Mouse (Mus musculus) intestine, embryonic 14.5 days (tissue): ENCODE data around the gene Serp2. TPM values are rescaled to one million over a fixed set of nuclear protein-coding genes. Genes with fewer than 3 reads are reported as not detected.
"Not testable (repeated sequence)": the region's sequence is repeated elsewhere in the genome, so short reads cannot be mapped to it uniquely, and the experiment has no call there.

ENCODE experiments used
- ATAC-seq: fragments of 200-750 bp; cut with Nextera tagmentation; replicated peaks from 2 replicates; pipeline ENCODE4 v1.8.0; 2017; ENCODE audit warnings: low read depth, moderate number of reproducible peaks, moderate TSS enrichment, moderate library complexity; ENCODE audit not compliant: low FRiP score, low TSS enrichment
- DNase-seq: peaks from one replicate; pipeline ENCODE4 v3.0.0-alpha.2; 2018; ENCODE audit warnings: low spot score
- H3K27ac ChIP-seq: fragments of 300-500 bp; sonication (generic); 2 replicates; pipeline ENCODE4 v1.5.1; 2014; ENCODE audit warnings: low read depth, mild to moderate bottlenecking, control low read depth
- H3K27me3 ChIP-seq: fragments of 300-500 bp; sonication (generic); replicated peaks from 2 replicates; pipeline ENCODE4 v1.6.1; 2014; ENCODE audit warnings: low read length, control low read depth; ENCODE audit not compliant: control insufficient read depth, insufficient read depth
- H3K36me3 ChIP-seq: fragments of 300-500 bp; sonication (generic); 2 replicates; pipeline ENCODE4 v1.6.1; 2014; ENCODE audit warnings: low read length, control low read depth; ENCODE audit not compliant: control insufficient read depth, insufficient read depth
- H3K4me1 ChIP-seq: fragments of 300-500 bp; sonication (generic); replicated peaks from 2 replicates; pipeline ENCODE4 v1.6.1; 2014; ENCODE audit warnings: low read length, control low read depth, mixed read lengths; ENCODE audit not compliant: control insufficient read depth, insufficient read depth
- H3K4me2 ChIP-seq: fragments of 300-500 bp; sonication (generic); 2 replicates; pipeline ENCODE4 v1.6.1; 2014; ENCODE audit warnings: low read length
- H3K4me3 ChIP-seq: fragments of 300-500 bp; sonication (generic); 2 replicates; pipeline ENCODE4 v1.5.1; 2014; ENCODE audit warnings: low read depth, low read length, control low read depth, mixed read lengths
- H3K9ac ChIP-seq: fragments of 300-500 bp; sonication (generic); 2 replicates; pipeline ENCODE4 v1.6.1; 2014; ENCODE audit warnings: mild to moderate bottlenecking, low read length
- H3K9me3 ChIP-seq: fragments of 300-500 bp; sonication (generic); 2 replicates; pipeline ENCODE4 v1.6.1; 2016; ENCODE audit warnings: low read length, control low read depth; ENCODE audit not compliant: control insufficient read depth
- WGBS: fragments of 180-500 bp; shearing (Covaris S2); extraction: QIAGEN DNeasy Blood & Tissue Kit; methylation state at CpG from one replicate; pipeline ENCODE4 v1.1.7; 2014; 5-methylcytosine and 5-hydroxymethylcytosine counted together
- polyA plus RNA-seq: library from polyadenylated mRNA; unstranded; fragments of >200 nt; fragmentation: Nextera tagmentation; extraction: Ambion mirVana; gene quantifications from 2 replicates; pipeline ENCODE4 v1.2.1, GENCODE M21; 2014

Gene Serp2
- polyA plus RNA-seq, 1 experiment from 2014 or later = 13.6 TPM

DNA sequence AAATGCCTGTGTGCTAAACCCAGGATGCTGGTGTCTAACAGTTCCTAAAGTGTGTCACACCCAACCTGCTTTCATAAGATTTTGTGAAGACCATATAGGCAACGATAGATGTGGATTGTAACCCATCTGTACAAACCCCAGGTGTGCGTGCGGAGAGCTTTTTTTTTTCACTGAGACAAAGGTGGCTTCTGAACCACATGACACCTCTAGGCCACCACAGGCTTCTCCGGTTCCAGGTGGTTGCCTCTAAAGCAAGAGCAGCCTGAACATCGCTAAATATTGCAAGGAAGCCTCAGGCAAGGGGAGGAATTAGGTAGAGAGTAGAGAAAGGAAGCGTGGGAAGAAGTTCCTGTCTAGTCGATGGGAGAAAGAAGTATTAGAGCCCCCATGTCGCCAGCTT is 10.0 kb upstream of the Serp2 start:
- ATAC-seq (no peak), DNase-seq (no peak)
- H3K4me1 ChIP-seq = peaks cover 14% of the 10 kb centered on the region
- no peaks in the 10 kb centered on the region for H3K27me3 ChIP-seq
- no peak overlapping the region for H3K9ac ChIP-seq
- no peaks in the 10 kb centered on the region for H3K9me3 ChIP-seq
- H3K36me3 ChIP-seq = no peaks in the 10 kb centered on the region
- H3K4me3 ChIP-seq = no peak overlapping the region
- H3K4me2 ChIP-seq = no peak overlapping the region
- WGBS = 89% methylated on average over 8 of the region's 8 CpGs
- no peak overlapping the region for H3K27ac ChIP-seq

DNA sequence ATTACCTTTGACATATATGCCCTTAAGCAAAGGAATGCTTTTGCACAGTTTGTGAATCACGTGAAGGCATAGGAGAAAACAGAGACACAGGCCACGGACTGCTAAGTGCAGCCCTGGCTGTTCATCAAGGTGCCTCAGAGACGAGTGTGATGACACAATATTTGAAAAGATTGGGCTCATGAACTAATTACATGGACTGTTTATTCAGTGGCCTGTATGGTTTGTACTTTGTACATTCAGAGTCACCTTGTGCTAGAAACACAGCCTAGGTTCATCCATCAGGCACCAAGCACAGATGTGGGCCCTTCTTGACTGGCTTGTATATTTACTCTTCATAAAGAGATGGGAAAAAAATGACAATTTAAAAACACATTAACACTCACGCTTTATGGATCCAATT is 9.5 kb upstream of the Serp2 start:
- H3K4me3 ChIP-seq = no peak overlapping the region
- WGBS = 72% methylated on average over 4 of the region's 4 CpGs
- DNase-seq (no peak), ATAC-seq (no peak)
- no peaks in the 10 kb centered on the region for H3K36me3 ChIP-seq
- H3K9me3 ChIP-seq = no peaks in the 10 kb centered on the region
- H3K4me2 ChIP-seq = no peak overlapping the region
- peaks cover 14% of the 10 kb centered on the region for H3K4me1 ChIP-seq
- no peak overlapping the region for H3K9ac ChIP-seq
- no peak overlapping the region for H3K27ac ChIP-seq
- no peaks in the 10 kb centered on the region for H3K27me3 ChIP-seq

DNA sequence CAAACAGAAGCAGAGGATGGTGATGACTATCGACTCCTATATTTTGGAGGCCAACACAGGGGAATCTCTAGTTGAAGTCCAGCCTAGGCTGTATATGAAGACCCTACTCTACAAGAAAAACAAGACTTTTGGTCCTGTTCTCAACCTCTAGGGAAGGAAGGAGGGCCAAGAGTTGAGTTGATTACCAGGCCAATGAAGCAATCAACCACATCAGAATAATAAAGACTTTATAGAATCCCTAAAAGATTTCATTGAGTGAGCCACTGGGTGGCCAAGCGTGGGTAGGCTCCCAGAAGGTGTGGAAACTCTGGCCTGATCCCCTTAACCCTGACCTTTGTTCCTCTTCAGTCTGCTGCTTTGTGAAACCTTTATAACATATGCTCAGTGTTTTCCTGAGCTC is 2.5 kb upstream of the Serp2 start:
- no peak overlapping the region for H3K27ac ChIP-seq
- H3K9me3 ChIP-seq = no peaks in the 10 kb centered on the region
- H3K27me3 ChIP-seq = no peaks in the 10 kb centered on the region
- H3K4me3 ChIP-seq = no peak overlapping the region
- H3K4me1 ChIP-seq = peaks cover 12% of the 10 kb centered on the region; the same call in 1 of the 2 replicates
- H3K9ac ChIP-seq = no peak overlapping the region
- no peak for DNase-seq
- no peak overlapping the region for H3K4me2 ChIP-seq
- no peaks in the 10 kb centered on the region for H3K36me3 ChIP-seq
- WGBS = 100% methylated on average over 2 of the region's 2 CpGs
- no peak for ATAC-seq

DNA sequence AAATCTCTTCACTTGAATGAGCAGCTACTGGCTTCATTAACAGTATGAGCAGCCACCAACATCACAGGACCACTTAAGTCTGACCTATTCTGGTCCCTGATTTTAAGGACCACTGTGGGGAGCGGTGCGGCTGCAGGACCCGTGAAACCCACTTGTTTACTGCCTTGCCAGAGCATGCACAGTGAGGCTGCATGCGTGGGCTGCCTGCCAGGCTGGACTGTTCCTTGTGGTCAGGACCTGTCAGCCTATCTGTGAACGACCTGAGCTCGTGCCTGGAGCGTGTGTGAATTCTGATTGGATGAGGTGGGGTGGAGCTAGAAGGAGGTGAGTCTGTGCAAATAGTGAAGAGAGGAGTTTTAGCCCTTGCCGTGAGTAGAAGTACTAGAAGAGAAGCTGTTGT is 1.5 kb upstream of the Serp2 start:
- H3K9me3 ChIP-seq, DNase-seq, H3K4me3 ChIP-seq, H3K9ac ChIP-seq, H3K27me3 ChIP-seq, H3K4me2 ChIP-seq, H3K36me3 ChIP-seq, ATAC-seq, H3K27ac ChIP-seq: not testable (repeated sequence)
- WGBS = 49% methylated on average over 8 of the region's 8 CpGs
- peaks cover 12% of the 10 kb centered on the region; the same call in 1 of the 2 replicates for H3K4me1 ChIP-seq

DNA sequence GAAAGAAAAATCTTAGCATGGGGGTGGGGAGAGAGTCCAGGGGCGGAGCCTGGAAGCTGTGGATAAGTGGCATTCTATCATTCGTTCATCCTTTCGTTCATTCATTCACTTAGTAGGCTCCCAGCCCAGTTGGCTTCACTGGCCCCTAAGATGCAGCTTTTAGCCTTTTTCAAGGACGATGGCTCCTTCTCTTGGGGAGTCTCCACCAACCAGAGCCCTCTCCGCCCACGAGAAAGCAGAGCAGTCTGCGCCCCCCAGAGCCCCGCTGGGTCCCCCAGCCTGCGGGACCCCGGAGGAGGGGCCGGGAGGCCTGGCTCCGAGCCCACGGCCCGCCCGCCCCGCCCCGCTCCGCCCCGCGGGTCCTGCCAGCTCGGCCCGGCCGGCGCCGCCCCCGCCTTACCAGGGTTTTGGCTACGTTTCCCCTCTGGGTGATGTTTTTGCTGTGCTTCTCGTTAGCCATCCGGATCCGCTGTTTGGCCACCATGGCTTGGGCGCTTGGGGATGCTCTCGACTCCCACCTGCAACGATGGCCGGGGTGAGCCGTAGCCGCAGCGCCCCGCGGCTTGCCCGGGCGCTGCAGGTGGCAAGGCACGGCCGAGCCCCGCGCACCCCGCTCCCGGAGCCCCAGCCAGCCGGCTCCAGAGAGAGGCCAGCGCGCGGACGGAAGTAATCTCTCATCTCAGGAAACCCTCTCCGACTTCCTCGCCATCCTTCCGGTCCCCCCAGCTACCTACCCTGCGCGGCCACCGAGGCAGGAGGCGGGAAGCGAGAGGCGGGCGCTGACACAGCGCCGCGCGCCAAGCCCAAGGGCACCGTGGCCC is 448 bp downstream of the Serp2 start:
- Histone ChIP-seq H3K9me3 (no peaks in the 10 kb centered on the region), H3K27me3 (no peaks in the 10 kb centered on the region), H3K4me2 (peak overlapping the region; percentile 93), H3K36me3 (no peaks in the 10 kb centered on the region), H3K27ac (peak overlapping the region; percentile 72), H3K9ac (peak overlapping the region; percentile 65), H3K4me3 (peak overlapping the region; percentile 64), H3K4me1 (peaks cover 12% of the 10 kb centered on the region; the same call in 1 of the 2 replicates)
- peak; percentile 85 for DNase-seq
- under 1% methylated on average over 60 of the region's 67 CpGs for WGBS
- peak; percentile 79 for ATAC-seq

GRCm38 (mm10) chr14:76555263-76556030 is 1.2 kb downstream of the Serp2 start:
- 42% methylated on average over 18 of the region's 18 CpGs for WGBS
- Histone ChIP-seq H3K4me3 (peak overlapping the region; percentile 64), H3K27me3 (no peaks in the 10 kb centered on the region), H3K4me1 (peaks cover 12% of the 10 kb centered on the region; the same call in 1 of the 2 replicates), H3K9me3 (no peaks in the 10 kb centered on the region), H3K4me2 (peak overlapping the region; percentile 93), H3K9ac (peak overlapping the region; percentile 65), H3K27ac (peak overlapping the region; percentile 72), H3K36me3 (no peaks in the 10 kb centered on the region)
- peak; percentile 63 for DNase-seq
- peak; percentile 50 for ATAC-seq

DNA sequence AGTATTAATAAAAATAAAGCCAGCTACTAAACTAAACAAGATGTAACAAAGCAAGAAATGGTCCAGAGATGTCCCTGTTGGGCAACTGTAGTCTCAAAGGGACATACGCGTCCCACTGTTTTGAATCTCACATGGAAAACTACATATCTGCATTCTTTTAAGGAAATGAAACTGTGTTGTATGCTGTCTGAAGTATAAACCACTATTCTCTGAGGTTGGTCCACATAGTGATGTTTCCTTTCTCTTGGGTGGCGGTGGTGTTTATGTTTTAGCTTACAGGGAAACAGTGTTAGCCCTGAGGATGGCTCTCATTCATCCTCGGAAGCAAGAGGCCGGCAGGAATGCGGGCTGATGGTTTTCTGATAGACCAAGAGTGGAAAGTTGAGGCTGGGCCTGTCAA is 12.6 kb downstream of the Serp2 start:
- no peaks in the 10 kb centered on the region for H3K27me3 ChIP-seq
- no peak overlapping the region for H3K27ac ChIP-seq
- no peaks in the 10 kb centered on the region for H3K9me3 ChIP-seq
- no peak overlapping the region for H3K4me2 ChIP-seq
- no peak overlapping the region for H3K4me3 ChIP-seq
- DNase-seq = no peak
- no peaks in the 10 kb centered on the region for H3K4me1 ChIP-seq
- H3K36me3 ChIP-seq = no peaks in the 10 kb centered on the region
- no peak overlapping the region for H3K9ac ChIP-seq
- WGBS = 61% methylated on average over 6 of the region's 6 CpGs
- no peak for ATAC-seq

DNA sequence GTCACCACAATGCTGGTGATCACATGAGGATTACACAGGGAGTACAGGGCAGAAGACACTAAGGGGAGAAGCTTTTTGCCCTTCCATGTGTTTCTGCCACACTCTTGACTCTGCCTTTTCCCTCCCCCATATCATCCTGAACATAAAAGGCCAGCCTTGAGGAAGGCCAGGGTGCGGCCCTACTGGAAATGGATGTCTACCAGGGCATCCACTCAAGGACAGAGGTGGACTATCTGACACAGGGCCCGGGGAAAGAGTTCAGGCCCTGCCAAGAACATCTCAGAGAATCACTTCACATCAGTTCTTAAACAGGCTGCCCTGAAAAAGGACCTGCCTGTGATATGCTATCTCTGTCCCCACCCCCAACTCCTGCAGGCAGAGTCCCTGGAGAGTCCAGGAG is 15.3 kb downstream of the Serp2 start:
- Histone ChIP-seq H3K27me3 (no peaks in the 10 kb centered on the region), H3K4me1 (peaks cover 6% of the 10 kb centered on the region; the same call in 1 of the 2 replicates), H3K4me3 (no peak overlapping the region), H3K4me2 (no peak overlapping the region), H3K27ac (no peak overlapping the region), H3K9ac (no peak overlapping the region), H3K9me3 (no peaks in the 10 kb centered on the region), H3K36me3 (no peaks in the 10 kb centered on the region)
- DNase-seq (no peak), ATAC-seq (no peak)
- WGBS = 65% methylated on average over 2 of the region's 2 CpGs
